10 mouse cellular contexts compared by ENCODE assay signal in the genomic region with DNA sequence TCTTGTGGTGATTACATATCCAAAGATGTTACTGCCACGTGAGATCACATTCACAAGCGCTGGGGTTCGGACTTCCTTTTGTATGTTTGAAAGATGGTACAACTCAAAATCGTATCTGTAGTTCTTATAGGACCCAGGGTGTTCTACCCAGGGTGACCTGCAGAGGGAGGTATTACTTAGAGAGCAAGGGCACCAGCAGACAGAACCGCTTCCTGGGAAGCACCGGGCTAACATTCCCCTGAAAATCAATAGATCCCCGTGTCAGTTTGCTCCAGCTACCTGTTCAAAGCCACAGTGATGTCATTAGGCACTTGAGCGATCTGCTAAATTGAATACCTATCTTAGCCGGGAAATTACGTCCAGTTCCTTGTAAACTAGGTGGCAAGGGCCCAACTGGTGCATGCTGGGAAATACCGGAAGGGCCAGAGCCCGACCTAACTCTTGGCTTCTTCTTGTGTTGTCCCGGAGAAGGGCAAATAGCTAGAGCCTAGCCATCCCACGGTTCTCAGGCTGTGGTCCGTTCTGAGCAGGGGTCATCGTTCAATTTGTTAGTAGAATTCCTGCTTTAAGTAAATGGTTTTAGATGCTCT. TPM values are rescaled to one million over a fixed set of nuclear protein-coding genes. Genes with fewer than 3 reads are reported as not detected.
DNase-seq lines count a peak whose midpoint lies in the region; ATAC-seq and TF ChIP-seq lines count a peak whose summit lies in the region.
"Had no signal": no experiment of that assay in that cellular context is flagged by ENCODE, and none has a peak within 500 bp of the region (broad histone marks: within the 10 kb centered on the region; RNA-seq: fewer than 3 reads in every experiment).

No protein-coding gene starts in this region.

- no peak for ATAC-seq in hindbrain, embryonic 14.5 days (ENCODE audit: low FRiP score)
- ATAC-seq in hindbrain, embryonic 12.5 days (ENCODE audit: low FRiP score): no peak
- no peak for ATAC-seq in midbrain, postnatal 0 days (ENCODE audit: low FRiP score)

- 56% methylated on average over 16 of the region's 16 CpGs for WGBS in hindbrain, embryonic 14.5 days
- 55% methylated on average over 16 of the region's 16 CpGs for WGBS in hindbrain, embryonic 12.5 days
- 50% methylated on average over 16 of the region's 16 CpGs for WGBS in midbrain, postnatal 0 days

- TF ChIP-seq POLR2A in bone marrow macrophage, adult 2 months (IDR thresholded peaks at IDR 0.05; ENCODE audit: borderline replicate concordance, low read depth, low read length): no peak

- no peaks in the 10 kb centered on the region for H3K36me3 ChIP-seq in hindbrain, embryonic 14.5 days (replicated peaks; ENCODE audit: control insufficient read depth, insufficient read depth)
- H3K36me3 ChIP-seq in hindbrain, embryonic 12.5 days: no peaks in the 10 kb centered on the region
- H3K36me3 ChIP-seq in E14TG2a.4 (ENCODE audit: insufficient read depth, low read length): no peaks in the 10 kb centered on the region
- no peaks in the 10 kb centered on the region for H3K36me3 ChIP-seq in midbrain, postnatal 0 days (ENCODE audit: insufficient read depth, low read length)
- H3K36me3 ChIP-seq: embryonic facial prominence, embryonic 12.5 days had no signal

- DNase-seq in hindbrain, embryonic 14.5 days (ENCODE audit: low spot score): peak; percentile 37
- DNase-seq in gastrocnemius, postnatal 10 days: peak; percentile 71
- DNase-seq in layer of hippocampus, adult 9-10 months (ENCODE audit: low spot score): peak; percentile 38
- DNase-seq in midbrain, postnatal 0 days (ENCODE audit: low spot score): peak; percentile 35
- DNase-seq in thymus, postnatal 36 days: peak; percentile 41 to 45

- H3K9me3 ChIP-seq in hindbrain, embryonic 14.5 days (ENCODE audit: control insufficient read depth, low read length): no peaks in the 10 kb centered on the region
- H3K9me3 ChIP-seq in hindbrain, embryonic 12.5 days (replicated peaks): no peaks in the 10 kb centered on the region
- H3K9me3 ChIP-seq in E14TG2a.4 (ENCODE audit: low read length): no peaks in the 10 kb centered on the region
- H3K9me3 ChIP-seq in midbrain, postnatal 0 days (ENCODE audit: low read length): no peaks in the 10 kb centered on the region
- H3K9me3 ChIP-seq: embryonic facial prominence, embryonic 12.5 days had no signal

- TF ChIP-seq CTCF in E14TG2a.4 (conservative IDR thresholded peaks at IDR 0.05; ENCODE audit: low read length): peak; percentile 73
- peak; percentile 56 for TF ChIP-seq CTCF in bone marrow macrophage, adult 2 months (IDR thresholded peaks at IDR 0.05; ENCODE audit: low read depth, low read length)
- peak; percentile 48 for TF ChIP-seq CTCF in midbrain, postnatal 0 days (IDR thresholded peaks at IDR 0.05)

- no peaks in the 10 kb centered on the region for H3K27me3 ChIP-seq in hindbrain, embryonic 14.5 days (ENCODE audit: control insufficient read depth, insufficient read depth, low read length)
- H3K27me3 ChIP-seq in hindbrain, embryonic 12.5 days: no peaks in the 10 kb centered on the region
- peaks cover 10% of the 10 kb centered on the region for H3K27me3 ChIP-seq in E14TG2a.4 (ENCODE audit: insufficient read depth, low read length)
- H3K27me3 ChIP-seq in midbrain, postnatal 0 days (ENCODE audit: insufficient read depth, low read length): no peaks in the 10 kb centered on the region
- H3K27me3 ChIP-seq: embryonic facial prominence, embryonic 12.5 days had no signal

- no peaks in the 10 kb centered on the region for H3K4me1 ChIP-seq in hindbrain, embryonic 14.5 days (replicated peaks; ENCODE audit: control insufficient read depth, insufficient read depth, low read length)
- no peaks in the 10 kb centered on the region for H3K4me1 ChIP-seq in hindbrain, embryonic 12.5 days
- H3K4me1 ChIP-seq in E14TG2a.4 (replicated peaks; ENCODE audit: low read depth, low read length): peaks cover 28% of the 10 kb centered on the region
- no peaks in the 10 kb centered on the region for H3K4me1 ChIP-seq in bone marrow macrophage, adult 2 months (ENCODE audit: control insufficient read depth, insufficient read depth, low read length)
- H3K4me1 ChIP-seq in midbrain, postnatal 0 days (ENCODE audit: insufficient read depth, low read length): no peaks in the 10 kb centered on the region

- H3K4me3 ChIP-seq in hindbrain, embryonic 14.5 days (replicated peaks; ENCODE audit: low read length): no peak overlapping the region
- no peak overlapping the region for H3K4me3 ChIP-seq in hindbrain, embryonic 12.5 days
- peak overlapping the region; percentile 53; the same call in 1 of the 2 replicates for H3K4me3 ChIP-seq in E14TG2a.4 (replicated peaks; ENCODE audit: low read length)
- H3K4me3 ChIP-seq in bone marrow macrophage, adult 2 months (ENCODE audit: insufficient read depth, low read length): no peak overlapping the region
- no peak overlapping the region for H3K4me3 ChIP-seq in midbrain, postnatal 0 days (ENCODE audit: low read depth, low read length)
- H3K4me3 ChIP-seq: embryonic facial prominence, embryonic 12.5 days had no signal

- H3K4me2 ChIP-seq in hindbrain, embryonic 14.5 days (replicated peaks): no peak overlapping the region
- no peak overlapping the region for H3K4me2 ChIP-seq in hindbrain, embryonic 12.5 days (replicated peaks)
- no peak overlapping the region for H3K4me2 ChIP-seq in midbrain, postnatal 0 days (ENCODE audit: low read depth, low read length, poor library complexity, severe bottlenecking)
- H3K4me2 ChIP-seq: embryonic facial prominence, embryonic 12.5 days had no signal

- H3K9ac ChIP-seq in hindbrain, embryonic 14.5 days: no peak overlapping the region
- H3K9ac ChIP-seq in hindbrain, embryonic 12.5 days: no peak overlapping the region
- no peak overlapping the region for H3K9ac ChIP-seq in midbrain, postnatal 0 days (replicated peaks; ENCODE audit: low read length, poor library complexity, severe bottlenecking)
- H3K9ac ChIP-seq: embryonic facial prominence, embryonic 12.5 days had no signal

- no peak overlapping the region for H3K27ac ChIP-seq in hindbrain, embryonic 14.5 days
- no peak overlapping the region for H3K27ac ChIP-seq in hindbrain, embryonic 12.5 days
- H3K27ac ChIP-seq in bone marrow macrophage, adult 2 months (ENCODE audit: insufficient read depth, low read depth, low read length): no peak overlapping the region
- H3K27ac ChIP-seq in midbrain, postnatal 0 days (ENCODE audit: low read depth, low read length): no peak overlapping the region
- H3K27ac ChIP-seq: embryonic facial prominence, embryonic 12.5 days; macrophage had no signal

RNA-seq across cellular contexts. Expression of gene Bco1, which starts 14.2 kb away (rescaled TPM):
- 0.17 and 0.25 TPM in 2 replicates for polyA plus RNA-seq in hindbrain, embryonic 14.5 days (2014; fragmentation: Nextera tagmentation; extraction: Ambion mirVana)
- 0.17 and 0.33 TPM in 2 replicates for polyA plus RNA-seq in hindbrain, embryonic 12.5 days (2016; fragmentation: Nextera tagmentation; extraction: Ambion mirVana)
- not detected in 2 replicates for polyA plus RNA-seq in bone marrow macrophage, adult 2 months (2012; ENCODE audit: insufficient read depth, insufficient read length, missing spikeins)
- total RNA-seq in gastrocnemius, postnatal 10 days (2021): not detected
- total RNA-seq in midbrain, postnatal 0 days (2014; rRNA removed): 0.14 and 0.27 TPM in 2 replicates
- 0.32 and 0.52 TPM in 2 replicates for polyA plus RNA-seq in midbrain, postnatal 0 days (2015; fragmentation: Nextera tagmentation; extraction: Ambion mirVana)
- polyA plus RNA-seq: macrophage had no signal

RNA-seq across cellular contexts. Expression of gene Pkd1l2, which starts 27.6 kb away (rescaled TPM):
- 0.05 and 0.12 TPM in 2 replicates for polyA plus RNA-seq in hindbrain, embryonic 14.5 days (2014; fragmentation: Nextera tagmentation; extraction: Ambion mirVana)
- polyA plus RNA-seq in hindbrain, embryonic 12.5 days (2016; fragmentation: Nextera tagmentation; extraction: Ambion mirVana): not detected in 2 replicates
- 0.87 and 1.2 TPM in 2 replicates for polyA plus RNA-seq in bone marrow macrophage, adult 2 months (2012; ENCODE audit: insufficient read depth, insufficient read length, missing spikeins)
- under 1 TPM; 0.11 to 0.14 TPM for total RNA-seq in gastrocnemius, postnatal 10 days (2021)
- total RNA-seq in midbrain, postnatal 0 days (2014; rRNA removed): under 0.01 and 0.42 TPM in 2 replicates
- 0.16 and 0.17 TPM in 2 replicates for polyA plus RNA-seq in midbrain, postnatal 0 days (2015; fragmentation: Nextera tagmentation; extraction: Ambion mirVana)
- polyA plus RNA-seq: embryonic facial prominence, embryonic 12.5 days had no signal

RNA-seq across cellular contexts. Expression of gene Gan, which starts 48.0 kb away (rescaled TPM):
- 4.4 and 4.7 TPM in 2 replicates for polyA plus RNA-seq in hindbrain, embryonic 14.5 days (2014; fragmentation: Nextera tagmentation; extraction: Ambion mirVana)
- 3.1 and 3.6 TPM in 2 replicates for polyA plus RNA-seq in hindbrain, embryonic 12.5 days (2016; fragmentation: Nextera tagmentation; extraction: Ambion mirVana)
- polyA plus RNA-seq in bone marrow macrophage, adult 2 months (2012; ENCODE audit: insufficient read depth, insufficient read length, missing spikeins): 7.0 and 7.5 TPM in 2 replicates
- total RNA-seq in gastrocnemius, postnatal 10 days (2021): 1 to 10 TPM; 4.8 to 6.5 TPM
- total RNA-seq in midbrain, postnatal 0 days (2014; rRNA removed): 13.5 and 14.2 TPM in 2 replicates
- polyA plus RNA-seq in midbrain, postnatal 0 days (2015; fragmentation: Nextera tagmentation; extraction: Ambion mirVana): 4.0 and 4.6 TPM in 2 replicates
